Mouse (Mus musculus) hindbrain, embryonic 15.5 days (tissue): ENCODE measurements around the gene Tmbim6. TPM values are rescaled to one million over a fixed set of nuclear protein-coding genes. Genes with fewer than 3 reads are reported as not detected.

Experiments
- ATAC-seq: fragments of 200-750 bp; cut with Nextera tagmentation; 2 replicates; pipeline ENCODE4 v1.8.0; 2017; ENCODE audit warnings: low read depth, moderate number of reproducible peaks, moderate TSS enrichment; ENCODE audit not compliant: low FRiP score
- H3K27ac ChIP-seq: fragments of 300-500 bp; sonication (generic); replicated peaks from 2 replicates; pipeline ENCODE4 v1.5.1; 2015; ENCODE audit warnings: mild to moderate bottlenecking, inconsistent platforms
- H3K27me3 ChIP-seq: fragments of 300-500 bp; sonication (generic); 2 replicates; pipeline ENCODE4 v1.6.1; 2015; ENCODE audit warnings: control low read depth, inconsistent platforms
- H3K36me3 ChIP-seq: fragments of 300-500 bp; sonication (generic); 2 replicates; pipeline ENCODE4 v1.6.1; 2015; ENCODE audit warnings: control low read depth, inconsistent platforms
- H3K4me1 ChIP-seq: fragments of 300-500 bp; sonication (generic); replicated peaks from 2 replicates; pipeline ENCODE4 v1.6.1; 2015; ENCODE audit warnings: control low read depth, inconsistent platforms
- H3K4me2 ChIP-seq: fragments of 300-500 bp; sonication (generic); 2 replicates; pipeline ENCODE4 v1.6.1; 2015; ENCODE audit warnings: moderate library complexity, mild to moderate bottlenecking, inconsistent platforms
- H3K4me3 ChIP-seq: fragments of 300-500 bp; sonication (generic); 2 replicates; pipeline ENCODE4 v1.5.1; 2015; ENCODE audit warnings: mild to moderate bottlenecking, inconsistent platforms
- H3K9ac ChIP-seq: fragments of 300-500 bp; sonication (generic); 2 replicates; pipeline ENCODE4 v1.6.1; 2015; ENCODE audit warnings: inconsistent platforms
- H3K9me3 ChIP-seq: fragments of 300-500 bp; sonication (generic); 2 replicates; pipeline ENCODE4 v1.6.1; 2016; ENCODE audit warnings: control low read depth, inconsistent platforms
- WGBS: fragments of 180-500 bp; shearing (Covaris S2); methylation state at CpG from one replicate; pipeline ENCODE4 v1.1.7; 2015; 5-methylcytosine and 5-hydroxymethylcytosine counted together
- polyA plus RNA-seq: library from polyadenylated mRNA; unstranded; fragments of >200 nt; fragmentation: Nextera tagmentation; extraction: Ambion mirVana; gene quantifications from 2 replicates; pipeline ENCODE4 v1.2.1, GENCODE M21; 2015

The Tmbim6 gene
- 299 and 320 TPM in 2 replicates for polyA plus RNA-seq

DNA sequence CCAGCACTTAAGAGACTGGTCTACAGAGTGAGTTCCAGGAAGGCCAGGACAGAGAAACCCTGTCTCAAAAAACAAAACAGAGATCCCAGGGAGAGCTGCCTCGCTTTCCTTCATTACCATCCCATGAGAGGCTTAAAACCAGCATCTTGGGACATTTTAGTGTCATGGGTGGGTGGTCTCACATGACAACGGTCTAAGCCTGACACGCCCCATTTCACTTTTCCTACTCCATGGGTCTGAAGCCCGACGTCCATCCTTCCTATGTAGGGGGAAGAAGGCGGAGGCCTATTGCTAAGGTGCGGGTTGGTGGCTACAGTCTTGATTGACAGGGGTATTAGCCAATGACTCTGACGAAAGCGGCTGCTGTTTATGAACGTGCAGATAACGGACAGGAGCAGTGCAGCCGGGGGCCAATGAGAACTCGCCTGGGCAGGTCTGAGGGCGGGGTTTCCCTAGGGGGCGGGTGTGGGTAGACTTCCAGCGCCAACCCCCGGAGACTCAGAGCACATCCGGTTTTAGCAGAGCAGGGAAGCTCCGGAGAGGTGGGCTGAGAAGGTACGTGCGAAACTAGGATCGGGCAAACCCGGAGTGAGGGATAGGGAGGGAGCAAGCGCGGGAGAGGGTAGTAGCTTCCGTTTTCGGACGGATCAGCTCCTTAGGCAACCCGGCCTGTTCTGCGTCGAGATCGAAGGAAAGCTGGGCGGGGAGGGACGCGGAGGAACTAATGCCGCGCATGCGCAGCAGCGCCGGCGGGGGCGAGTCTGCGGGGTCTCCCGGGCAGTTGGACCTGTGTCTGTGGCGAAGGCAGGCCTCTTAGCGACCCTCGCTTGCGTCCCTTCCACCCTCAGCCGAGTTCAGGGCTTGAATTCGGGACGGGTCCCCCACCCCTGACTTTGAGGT lies at the start of gene Tmbim6:
TSS of gene Tmbim6 (plus strand) at position 397 of the 900 bp plus-strand sequence.
- H3K4me1 ChIP-seq, result peaks cover 40% of the 10 kb centered on the region
- WGBS, result under 1% methylated on average over 51 of the region's 51 CpGs
- peak within 1 kb of the TSS; percentile 86 for H3K9ac ChIP-seq
- no peaks in the 10 kb centered on the region for H3K36me3 ChIP-seq
- peak within 1 kb of the TSS; percentile 92 for H3K4me2 ChIP-seq
- H3K4me3 ChIP-seq, result peak within 1 kb of the TSS; percentile 94
- H3K27me3 ChIP-seq, result no peaks in the 10 kb centered on the region
- H3K27ac ChIP-seq, result peak within 1 kb of the TSS; percentile 97
- peak; percentile 100 for ATAC-seq
- no peaks in the 10 kb centered on the region for H3K9me3 ChIP-seq

- Histone ChIP-seq H3K4me2 (no peak overlapping the region), H3K27me3 (no peaks in the 10 kb centered on the region), H3K36me3 (no peaks in the 10 kb centered on the region), H3K4me3 (no peak overlapping the region), H3K9me3 (no peaks in the 10 kb centered on the region), H3K4me1 (peaks cover 26% of the 10 kb centered on the region), H3K9ac (no peak overlapping the region), H3K27ac (peak overlapping the region; percentile 77)
- 51% methylated on average over 5 of the region's 5 CpGs for WGBS
- ATAC-seq, result peak; percentile 89
Observed at GRCm38 (mm10) chr15:99343414-99344147, 49.1 kb upstream of the Tmbim6 start.

- Histone ChIP-seq H3K4me3 (no peak overlapping the region), H3K9ac (no peak overlapping the region), H3K27me3 (no peaks in the 10 kb centered on the region), H3K27ac (peak overlapping the region; percentile 77), H3K36me3 (no peaks in the 10 kb centered on the region), H3K9me3 (no peaks in the 10 kb centered on the region), H3K4me1 (peaks cover 26% of the 10 kb centered on the region), H3K4me2 (no peak overlapping the region)
- WGBS, result 65% methylated on average over 8 of the region's 8 CpGs
- ATAC-seq, result no peak
Observed at GRCm38 (mm10) chr15:99344148-99344870, 48.4 kb upstream of the Tmbim6 start.

GRCm38 (mm10) chr15:99344961-99345360 lies 47.7 kb upstream of the Tmbim6 start:
- no peaks in the 10 kb centered on the region for H3K27me3 ChIP-seq
- H3K4me1 ChIP-seq, result peaks cover 21% of the 10 kb centered on the region
- H3K4me3 ChIP-seq, result no peak overlapping the region
- no peaks in the 10 kb centered on the region for H3K9me3 ChIP-seq
- 80% methylated on average over 4 of the region's 4 CpGs for WGBS
- no peak overlapping the region for H3K4me2 ChIP-seq
- no peak overlapping the region for H3K9ac ChIP-seq
- no peak overlapping the region for H3K27ac ChIP-seq
- H3K36me3 ChIP-seq, result no peaks in the 10 kb centered on the region
- no peak for ATAC-seq

DNA sequence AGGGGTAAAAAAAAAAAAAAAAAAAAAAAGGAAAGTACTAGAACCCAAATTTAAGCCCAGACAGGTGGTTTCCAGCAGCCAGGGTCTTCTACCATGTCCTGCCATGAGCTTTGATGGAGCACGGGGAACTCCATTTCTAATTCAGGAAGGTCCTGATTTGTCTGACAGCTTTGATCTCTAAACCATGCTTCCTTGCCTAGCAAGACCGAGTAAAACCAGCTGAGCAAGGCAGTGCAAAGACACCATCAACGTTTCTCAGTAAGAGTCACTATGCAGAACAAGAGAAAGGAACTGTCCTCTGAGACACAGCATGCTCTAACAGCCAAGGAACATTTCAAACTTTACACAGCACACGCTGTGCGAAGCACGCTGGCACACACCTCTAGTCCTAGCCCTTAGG lies 41.1 kb upstream of the Tmbim6 start:
- H3K9ac ChIP-seq, result no peak overlapping the region
- WGBS, result 84% methylated on average over 6 of the region's 6 CpGs
- H3K4me2 ChIP-seq, result no peak overlapping the region
- H3K27ac ChIP-seq, result no peak overlapping the region
- H3K9me3 ChIP-seq, result no peaks in the 10 kb centered on the region
- H3K4me3 ChIP-seq, result no peak overlapping the region
- no peak for ATAC-seq
- H3K27me3 ChIP-seq, result no peaks in the 10 kb centered on the region
- H3K36me3 ChIP-seq, result no peaks in the 10 kb centered on the region
- no peaks in the 10 kb centered on the region for H3K4me1 ChIP-seq

- no peak overlapping the region for H3K9ac ChIP-seq
- H3K36me3 ChIP-seq, result no peaks in the 10 kb centered on the region
- WGBS, result 85% methylated on average over 5 of the region's 5 CpGs
- H3K4me1 ChIP-seq, result no peaks in the 10 kb centered on the region
- H3K9me3 ChIP-seq, result no peaks in the 10 kb centered on the region
- no peak overlapping the region for H3K4me2 ChIP-seq
- no peaks in the 10 kb centered on the region for H3K27me3 ChIP-seq
- no peak for ATAC-seq
- H3K4me3 ChIP-seq, result no peak overlapping the region
- H3K27ac ChIP-seq, result no peak overlapping the region
Observed at GRCm38 (mm10) chr15:99352306-99352705, 40.4 kb upstream of the Tmbim6 start.

DNA sequence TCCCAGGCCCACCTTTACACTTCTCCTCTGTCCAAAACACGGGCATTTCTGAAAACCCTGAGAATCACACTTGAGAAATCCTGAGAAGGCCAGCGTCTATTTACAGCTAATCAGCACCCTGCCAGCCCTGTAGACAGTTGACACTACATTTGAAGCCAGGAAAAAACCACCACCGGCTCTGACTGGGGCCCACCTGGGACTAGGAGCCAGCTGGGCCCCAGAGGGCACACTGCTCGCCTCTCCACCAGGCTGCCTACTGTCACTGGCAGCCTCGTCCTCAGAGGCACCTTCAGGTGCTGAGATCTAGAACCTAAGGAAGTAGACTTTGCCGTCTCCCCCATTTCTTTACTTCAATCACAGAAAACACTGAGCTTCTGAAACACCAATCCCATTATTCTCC lies 37.0 kb upstream of the Tmbim6 start:
- Histone ChIP-seq H3K4me1 (no peaks in the 10 kb centered on the region), H3K27me3 (no peaks in the 10 kb centered on the region), H3K4me3 (no peak overlapping the region), H3K9me3 (no peaks in the 10 kb centered on the region), H3K27ac (no peak overlapping the region), H3K36me3 (no peaks in the 10 kb centered on the region), H3K9ac (no peak overlapping the region), H3K4me2 (no peak overlapping the region)
- ATAC-seq, result no peak
- 72% methylated on average over 6 of the region's 6 CpGs for WGBS

- H3K9me3 ChIP-seq, result no peaks in the 10 kb centered on the region
- WGBS, result 82% methylated on average over 6 of the region's 6 CpGs
- no peaks in the 10 kb centered on the region for H3K27me3 ChIP-seq
- H3K27ac ChIP-seq, result no peak overlapping the region
- no peak overlapping the region for H3K4me3 ChIP-seq
- no peaks in the 10 kb centered on the region for H3K4me1 ChIP-seq
- no peaks in the 10 kb centered on the region for H3K36me3 ChIP-seq
- no peak overlapping the region for H3K4me2 ChIP-seq
- no peak for ATAC-seq
- no peak overlapping the region for H3K9ac ChIP-seq
Observed at GRCm38 (mm10) chr15:99356462-99356861, 36.2 kb upstream of the Tmbim6 start.

- Histone ChIP-seq H3K4me3 (no peak overlapping the region), H3K9ac (no peak overlapping the region), H3K4me2 (no peak overlapping the region), H3K9me3 (no peaks in the 10 kb centered on the region), H3K4me1 (no peaks in the 10 kb centered on the region), H3K27ac (no peak overlapping the region), H3K27me3 (no peaks in the 10 kb centered on the region), H3K36me3 (no peaks in the 10 kb centered on the region)
- 95% methylated on average over 9 of the region's 9 CpGs for WGBS
- ATAC-seq, result no peak
Observed at GRCm38 (mm10) chr15:99358952-99359351, 33.7 kb upstream of the Tmbim6 start.

GRCm38 (mm10) chr15:99364022-99364530 lies 28.6 kb upstream of the Tmbim6 start:
- Histone ChIP-seq H3K36me3 (no peaks in the 10 kb centered on the region), H3K9ac (no peak overlapping the region), H3K4me3 (no peak overlapping the region), H3K4me2 (no peak overlapping the region), H3K27ac (0 out of 2 replicates have a peak overlapping the region, but pooled peaks have one; percentile 20), H3K27me3 (no peaks in the 10 kb centered on the region), H3K4me1 (peaks cover 14% of the 10 kb centered on the region), H3K9me3 (no peaks in the 10 kb centered on the region)
- ATAC-seq, result no peak
- WGBS, result 79% methylated on average over 7 of the region's 7 CpGs

DNA sequence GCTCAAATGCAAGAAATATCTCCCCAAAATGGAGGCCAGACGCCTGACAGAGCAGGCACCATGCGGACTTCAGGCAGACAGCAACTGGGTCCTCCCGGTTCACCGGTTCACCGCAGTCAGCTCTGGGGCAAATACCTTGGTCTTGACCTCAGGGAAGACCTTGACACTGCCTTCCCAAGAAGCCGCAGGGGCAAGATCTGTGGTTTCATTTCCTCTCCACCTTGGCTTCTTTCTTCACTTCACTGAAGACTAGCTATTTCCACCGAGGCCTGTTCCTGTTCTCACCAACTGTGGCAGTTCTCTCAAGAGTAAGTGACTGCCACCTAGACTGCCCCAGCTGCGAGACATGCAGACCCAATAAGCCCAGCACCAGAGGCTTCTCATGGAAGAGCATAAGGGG lies 27.8 kb upstream of the Tmbim6 start:
- Histone ChIP-seq H3K36me3 (no peaks in the 10 kb centered on the region), H3K4me3 (no peak overlapping the region), H3K27ac (no peak overlapping the region), H3K4me1 (peaks cover 20% of the 10 kb centered on the region), H3K9me3 (no peaks in the 10 kb centered on the region), H3K4me2 (no peak overlapping the region), H3K9ac (no peak overlapping the region), H3K27me3 (no peaks in the 10 kb centered on the region)
- WGBS, result 75% methylated on average over 8 of the region's 8 CpGs
- no peak for ATAC-seq
